8 mouse cellular contexts compared by ENCODE assay signal in the genomic region with DNA sequence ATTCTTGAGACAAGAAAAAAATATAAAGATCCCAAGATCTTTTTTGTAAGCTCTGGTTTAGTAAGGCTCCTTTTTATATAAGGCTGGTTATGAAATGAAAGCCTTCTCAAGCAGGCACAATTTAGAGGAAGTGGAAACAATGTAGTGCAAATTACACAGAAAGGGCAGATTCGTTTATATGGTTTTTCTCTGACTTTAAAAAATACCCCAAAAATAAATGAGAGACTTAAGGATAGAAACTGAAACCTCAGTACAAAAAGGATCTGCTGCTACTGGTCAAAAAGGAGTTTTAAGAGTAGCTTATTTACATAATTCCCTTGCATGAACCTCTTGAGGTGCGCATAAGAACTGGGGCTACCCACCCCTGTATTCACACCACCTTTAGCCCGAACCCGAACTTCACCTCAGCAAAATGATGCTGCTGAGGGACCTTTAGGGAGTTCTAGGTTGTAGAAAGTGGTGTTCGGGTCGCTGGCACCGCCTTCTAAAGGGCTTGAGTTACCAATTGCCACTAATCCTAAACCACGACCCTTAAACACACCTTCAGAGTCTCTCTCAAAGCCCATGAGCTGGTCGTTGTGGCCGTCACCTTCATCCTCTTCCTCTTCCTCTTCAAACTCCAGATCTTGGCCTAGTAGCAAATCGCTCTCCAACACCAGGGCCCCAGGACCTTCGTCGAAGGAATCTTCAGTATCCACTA. TPM values are rescaled to one million over a fixed set of nuclear protein-coding genes. Genes with fewer than 3 reads are reported as not detected.
DNase-seq lines count a peak whose midpoint lies in the region; ATAC-seq lines count a peak whose summit lies in the region.

No protein-coding gene starts in this region.

- ATAC-seq in neural tube, embryonic 11.5 days (ENCODE audit: insufficient read depth, low FRiP score, low TSS enrichment): no peak
- no peak for ATAC-seq in forebrain, embryonic 11.5 days (replicated peaks; ENCODE audit: low FRiP score)
- ATAC-seq in limb, embryonic 12.5 days (ENCODE audit: insufficient number of reproducible peaks, insufficient read depth, low FRiP score, low TSS enrichment, low read depth): no peak

- H3K9me3 ChIP-seq in neural tube, embryonic 11.5 days (ENCODE audit: control insufficient read depth, low read length): peaks cover 5% of the 10 kb centered on the region
- peaks cover 5% of the 10 kb centered on the region for H3K9me3 ChIP-seq in forebrain, embryonic 11.5 days (ENCODE audit: control insufficient read depth, low read length)
- peaks cover 5% of the 10 kb centered on the region for H3K9me3 ChIP-seq in limb, embryonic 12.5 days

- peak overlapping the region; percentile 88 for H3K9ac ChIP-seq in neural tube, embryonic 11.5 days (ENCODE audit: low read length)
- peak overlapping the region; percentile 83 for H3K9ac ChIP-seq in forebrain, embryonic 11.5 days (ENCODE audit: low read length)
- H3K9ac ChIP-seq in limb, embryonic 12.5 days (replicated peaks): peak overlapping the region; percentile 84

- H3K4me2 ChIP-seq in neural tube, embryonic 11.5 days (ENCODE audit: low read depth): peak overlapping the region; percentile 89
- peak overlapping the region; percentile 88 for H3K4me2 ChIP-seq in forebrain, embryonic 11.5 days (ENCODE audit: low read depth, low read length, severe bottlenecking)
- peak overlapping the region; percentile 84 for H3K4me2 ChIP-seq in limb, embryonic 12.5 days

- no peak for DNase-seq in neural tube, embryonic 11.5 days (ENCODE audit: low spot score)
- DNase-seq in neural tube, embryonic 10.5 days (ENCODE audit: extremely low spot score, low spot score): no peak
- no peak for DNase-seq in forebrain, embryonic 11.5 days (ENCODE audit: low spot score)
- peak; percentile 68 for DNase-seq in splenic B cell, adult 2 months (ENCODE audit: low read depth, low spot score)
- DNase-seq in ovary, postnatal 10 days (ENCODE audit: low spot score): no peak
- DNase-seq in left cerebral cortex, adult 8-10 months (ENCODE audit: low spot score in 2 of 2): no peak
- no peak for DNase-seq in gastrocnemius, postnatal 25 days

- peaks cover 39% of the 10 kb centered on the region for H3K36me3 ChIP-seq in neural tube, embryonic 11.5 days (ENCODE audit: control insufficient read depth, insufficient read depth, low read length)
- peaks cover 34% of the 10 kb centered on the region; the same call in 1 of the 2 replicates for H3K36me3 ChIP-seq in forebrain, embryonic 11.5 days (ENCODE audit: control insufficient read depth, insufficient read depth, low read length)
- H3K36me3 ChIP-seq in limb, embryonic 12.5 days: peaks cover 83% of the 10 kb centered on the region
- H3K36me3 ChIP-seq in splenic B cell, adult 2 months (ENCODE audit: control insufficient read depth, insufficient read depth, low read length, poor library complexity, severe bottlenecking): peaks cover 18% of the 10 kb centered on the region

- H3K27me3 ChIP-seq in neural tube, embryonic 11.5 days (ENCODE audit: control insufficient read depth, insufficient read depth, low read length): no peaks in the 10 kb centered on the region
- no peaks in the 10 kb centered on the region for H3K27me3 ChIP-seq in forebrain, embryonic 11.5 days (ENCODE audit: control insufficient read depth, insufficient read depth, low read length)
- no peaks in the 10 kb centered on the region for H3K27me3 ChIP-seq in limb, embryonic 12.5 days
- no peaks in the 10 kb centered on the region for H3K27me3 ChIP-seq in splenic B cell, adult 2 months (ENCODE audit: control insufficient read depth, insufficient read depth, low read length, poor library complexity, severe bottlenecking)

- H3K27ac ChIP-seq in neural tube, embryonic 11.5 days (ENCODE audit: low read depth, low read length): peak overlapping the region; percentile 57; the same call in 1 of the 2 replicates
- H3K27ac ChIP-seq in forebrain, embryonic 11.5 days (ENCODE audit: low read depth, low read length): peak overlapping the region; percentile 75; the same call in 1 of the 2 replicates
- H3K27ac ChIP-seq in limb, embryonic 12.5 days: peak overlapping the region; percentile 79

- 24% methylated on average over 13 of the region's 13 CpGs for WGBS in neural tube, embryonic 11.5 days
- 23% methylated on average over 13 of the region's 13 CpGs for WGBS in forebrain, embryonic 11.5 days
- WGBS in limb, embryonic 12.5 days: 20% methylated on average over 13 of the region's 13 CpGs

- peak overlapping the region; percentile 81 for H3K4me3 ChIP-seq in neural tube, embryonic 11.5 days (ENCODE audit: low read depth, low read length)
- peak overlapping the region; percentile 76 for H3K4me3 ChIP-seq in forebrain, embryonic 11.5 days (ENCODE audit: low read depth, low read length)
- H3K4me3 ChIP-seq in limb, embryonic 12.5 days (replicated peaks): peak overlapping the region; percentile 84

- peaks cover 14% of the 10 kb centered on the region; the same call in 1 of the 2 replicates for H3K4me1 ChIP-seq in neural tube, embryonic 11.5 days (ENCODE audit: control insufficient read depth, insufficient read depth, low read length)
- H3K4me1 ChIP-seq in forebrain, embryonic 11.5 days (replicated peaks; ENCODE audit: control insufficient read depth, insufficient read depth, low read length): peaks cover 9% of the 10 kb centered on the region; the same call in 1 of the 2 replicates
- H3K4me1 ChIP-seq in limb, embryonic 12.5 days (replicated peaks): peaks cover 17% of the 10 kb centered on the region

RNA-seq across cellular contexts. Expression of gene Zfp513, which starts 0.9 kb away (rescaled TPM):
- 6.4 and 7.0 TPM in 2 replicates for polyA plus RNA-seq in neural tube, embryonic 11.5 days (2014; fragmentation: Nextera tagmentation; extraction: Ambion mirVana)
- 10.0 TPM in 2 replicates for polyA plus RNA-seq in forebrain, embryonic 11.5 days (2014; fragmentation: Nextera tagmentation; extraction: Ambion mirVana)
- polyA plus RNA-seq in limb, embryonic 12.5 days (2016; fragmentation: Nextera tagmentation; extraction: Ambion mirVana): 16.7 and 19.3 TPM in 2 replicates
- 10 to 100 TPM; 24.1 to 31.4 (median 28.4) TPM for total RNA-seq in left cerebral cortex, adult 8-10 months (2022)
- total RNA-seq in gastrocnemius, postnatal 25 days (2021): 1 to 10 TPM; 5.4 to 5.7 TPM

RNA-seq across cellular contexts. Expression of gene Eif2b4, which starts 8.0 kb away (rescaled TPM):
- 69.6 and 77.7 TPM in 2 replicates for polyA plus RNA-seq in neural tube, embryonic 11.5 days (2014; fragmentation: Nextera tagmentation; extraction: Ambion mirVana)
- polyA plus RNA-seq in forebrain, embryonic 11.5 days (2014; fragmentation: Nextera tagmentation; extraction: Ambion mirVana): 68.8 and 83.8 TPM in 2 replicates
- polyA plus RNA-seq in limb, embryonic 12.5 days (2016; fragmentation: Nextera tagmentation; extraction: Ambion mirVana): 69.3 and 76.1 TPM in 2 replicates
- total RNA-seq in left cerebral cortex, adult 8-10 months (2022): 10 to 100 TPM; 30.1 to 37.0 (median 36.1) TPM
- 10 to 100 TPM; 51.5 to 63.1 TPM for total RNA-seq in gastrocnemius, postnatal 25 days (2021)

RNA-seq across cellular contexts. Expression of gene Snx17, which starts 8.2 kb away (rescaled TPM):
- polyA plus RNA-seq in neural tube, embryonic 11.5 days (2014; fragmentation: Nextera tagmentation; extraction: Ambion mirVana): 134 and 137 TPM in 2 replicates
- 142 and 144 TPM in 2 replicates for polyA plus RNA-seq in forebrain, embryonic 11.5 days (2014; fragmentation: Nextera tagmentation; extraction: Ambion mirVana)
- polyA plus RNA-seq in limb, embryonic 12.5 days (2016; fragmentation: Nextera tagmentation; extraction: Ambion mirVana): 149 and 153 TPM in 2 replicates
- total RNA-seq in left cerebral cortex, adult 8-10 months (2022): 10 to 100 TPM; 80.7 to 85.0 (median 83.6) TPM
- total RNA-seq in gastrocnemius, postnatal 25 days (2021): 10 to 100 TPM; 28.3 to 31.1 TPM

RNA-seq across cellular contexts. Expression of gene Ppm1g, which starts 19.3 kb away (rescaled TPM):
- 162 and 166 TPM in 2 replicates for polyA plus RNA-seq in neural tube, embryonic 11.5 days (2014; fragmentation: Nextera tagmentation; extraction: Ambion mirVana)
- 177 and 193 TPM in 2 replicates for polyA plus RNA-seq in forebrain, embryonic 11.5 days (2014; fragmentation: Nextera tagmentation; extraction: Ambion mirVana)
- 146 and 153 TPM in 2 replicates for polyA plus RNA-seq in limb, embryonic 12.5 days (2016; fragmentation: Nextera tagmentation; extraction: Ambion mirVana)
- total RNA-seq in left cerebral cortex, adult 8-10 months (2022): 10 to 100 TPM; 64.9 to 77.9 (median 75.5) TPM
- 10 to 100 TPM; 32.6 to 35.4 TPM for total RNA-seq in gastrocnemius, postnatal 25 days (2021)

RNA-seq across cellular contexts. Expression of gene Gtf3c2, which starts 21.2 kb away (rescaled TPM):
- 75.1 and 89.0 TPM in 2 replicates for polyA plus RNA-seq in neural tube, embryonic 11.5 days (2014; fragmentation: Nextera tagmentation; extraction: Ambion mirVana)
- polyA plus RNA-seq in forebrain, embryonic 11.5 days (2014; fragmentation: Nextera tagmentation; extraction: Ambion mirVana): 101 and 109 TPM in 2 replicates
- polyA plus RNA-seq in limb, embryonic 12.5 days (2016; fragmentation: Nextera tagmentation; extraction: Ambion mirVana): 101 and 108 TPM in 2 replicates
- 10 to 100 TPM; 49.8 to 65.0 (median 58.1) TPM for total RNA-seq in left cerebral cortex, adult 8-10 months (2022)
- 10 to 100 TPM; 21.8 to 24.5 TPM for total RNA-seq in gastrocnemius, postnatal 25 days (2021)
